Mouse (Mus musculus): ENCODE measurements around the gene Aox1. TPM values are rescaled to one million over a fixed set of nuclear protein-coding genes. Genes with fewer than 3 reads are reported as not detected.

Gene Aox1
- polyA plus RNA-seq, 1 experiment from 2014 or later: 0.97 TPM

DNA sequence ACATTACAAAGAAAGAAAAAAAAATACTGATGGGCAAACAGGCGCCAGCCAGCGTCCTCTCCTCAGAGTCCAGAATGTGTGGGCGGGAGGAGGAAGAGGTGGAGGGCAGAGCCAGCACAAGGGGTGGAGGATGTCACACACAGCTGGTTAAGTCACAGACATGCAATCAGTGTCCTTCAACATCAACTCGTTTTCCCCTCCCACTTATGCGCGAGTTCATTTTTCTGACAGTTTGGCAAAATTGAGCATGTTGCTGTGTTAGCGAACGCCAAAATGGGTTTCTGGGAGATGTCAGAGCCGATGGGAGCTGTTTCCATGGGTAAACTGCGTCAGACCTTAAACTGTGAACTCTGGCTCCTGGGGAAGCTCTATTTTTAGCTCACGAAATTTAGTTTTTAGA lies 27.2 kb downstream of the Aox1 start:
- Histone ChIP-seq H3K4me3 (ENCODE audit: low read length) (no peak overlapping the region), H3K4me2 (ENCODE audit: low read depth, low read length) (peak overlapping the region; percentile 45), H3K27me3 (ENCODE audit: control insufficient read depth, insufficient read depth, low read depth, low read length) (no peaks in the 10 kb centered on the region), H3K9ac (ENCODE audit: low read length) (no peak overlapping the region), H3K4me1 (replicated peaks; ENCODE audit: control insufficient read depth, insufficient read depth, low read length) (peaks cover 6% of the 10 kb centered on the region; the same call in 1 of the 2 replicates), H3K9me3 (ENCODE audit: control insufficient read depth, low read length) (no peaks in the 10 kb centered on the region), H3K27ac (ENCODE audit: low read length) (peak overlapping the region; percentile 89), H3K36me3 (ENCODE audit: control insufficient read depth, insufficient read depth, low read length) (no peaks in the 10 kb centered on the region)
- peak; percentile 96 for ATAC-seq (ENCODE audit: low read depth)
- WGBS: 43% methylated on average over 11 of the region's 11 CpGs

DNA sequence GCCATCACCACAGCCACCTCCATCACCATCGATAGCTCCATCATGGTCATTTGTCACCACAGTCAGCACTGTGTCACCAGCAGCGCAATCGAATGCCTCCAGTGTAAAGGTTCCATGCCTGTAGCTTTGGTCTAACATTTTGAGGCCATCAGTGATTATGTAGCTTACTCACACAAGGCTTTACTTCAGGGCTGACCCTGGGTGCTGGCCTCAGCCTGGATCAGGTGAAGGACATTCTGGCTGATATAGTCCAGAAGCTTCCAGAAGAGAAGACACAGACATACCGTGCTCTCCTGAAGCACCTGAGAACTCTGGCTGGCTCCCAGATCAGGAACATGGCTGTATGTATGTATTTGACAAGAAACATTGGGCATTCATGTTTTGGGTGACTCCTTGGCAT lies 29.1 kb downstream of the Aox1 start:
- H3K27me3 ChIP-seq (ENCODE audit: control insufficient read depth, insufficient read depth, low read depth, low read length): no peaks in the 10 kb centered on the region
- H3K27ac ChIP-seq (ENCODE audit: low read length): no peak overlapping the region
- WGBS: 87% methylated on average over 4 of the region's 4 CpGs
- H3K4me3 ChIP-seq (ENCODE audit: low read length): no peak overlapping the region
- no peaks in the 10 kb centered on the region for H3K36me3 ChIP-seq (ENCODE audit: control insufficient read depth, insufficient read depth, low read length)
- ATAC-seq (ENCODE audit: low read depth): no peak
- H3K9me3 ChIP-seq (ENCODE audit: control insufficient read depth, low read length): no peaks in the 10 kb centered on the region
- H3K4me1 ChIP-seq (replicated peaks; ENCODE audit: control insufficient read depth, insufficient read depth, low read length): peaks cover 6% of the 10 kb centered on the region; the same call in 1 of the 2 replicates
- H3K4me2 ChIP-seq (ENCODE audit: low read depth, low read length): no peak overlapping the region
- no peak overlapping the region for H3K9ac ChIP-seq (ENCODE audit: low read length)

- no peak for ATAC-seq (ENCODE audit: low read depth)
- Histone ChIP-seq H3K36me3 (ENCODE audit: control insufficient read depth, insufficient read depth, low read length) (no peaks in the 10 kb centered on the region), H3K9me3 (ENCODE audit: control insufficient read depth, low read length) (no peaks in the 10 kb centered on the region), H3K9ac (ENCODE audit: low read length) (no peak overlapping the region), H3K4me1 (replicated peaks; ENCODE audit: control insufficient read depth, insufficient read depth, low read length) (peaks cover 6% of the 10 kb centered on the region; the same call in 1 of the 2 replicates), H3K4me2 (ENCODE audit: low read depth, low read length) (no peak overlapping the region), H3K4me3 (ENCODE audit: low read length) (no peak overlapping the region), H3K27ac (ENCODE audit: low read length) (no peak overlapping the region), H3K27me3 (ENCODE audit: control insufficient read depth, insufficient read depth, low read depth, low read length) (no peaks in the 10 kb centered on the region)
- WGBS: 89% methylated on average over 7 of the region's 7 CpGs
Measured at GRCm38 (mm10) chr1:58062131-58062530, 32.4 kb downstream of the Aox1 start.

DNA sequence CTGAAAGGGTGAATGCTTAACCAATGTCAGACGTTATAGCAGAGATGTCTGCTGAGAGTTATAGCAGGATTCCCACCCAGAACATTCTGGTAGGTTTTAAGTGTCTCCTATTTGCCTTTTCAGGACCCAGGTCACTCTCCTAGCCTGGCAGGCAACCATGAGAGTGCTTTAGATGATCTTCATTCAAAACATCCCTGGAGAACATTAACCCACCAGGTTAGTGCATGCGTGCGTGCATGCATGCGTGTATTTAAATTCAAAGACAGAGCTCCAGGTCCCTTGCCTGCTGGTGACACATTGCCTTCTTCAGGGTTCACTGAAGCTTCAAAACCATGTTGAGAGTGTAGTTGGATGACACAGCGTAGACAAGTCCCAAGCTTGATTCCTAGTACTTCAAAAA lies 35.4 kb downstream of the Aox1 start:
- no peak overlapping the region for H3K4me2 ChIP-seq (ENCODE audit: low read depth, low read length)
- no peaks in the 10 kb centered on the region for H3K36me3 ChIP-seq (ENCODE audit: control insufficient read depth, insufficient read depth, low read length)
- 0 out of 2 replicates have a peak, but pooled peaks cover 4% of the 10 kb centered on the region for H3K4me1 ChIP-seq (replicated peaks; ENCODE audit: control insufficient read depth, insufficient read depth, low read length)
- no peaks in the 10 kb centered on the region for H3K9me3 ChIP-seq (ENCODE audit: control insufficient read depth, low read length)
- no peak for ATAC-seq (ENCODE audit: low read depth)
- H3K9ac ChIP-seq (ENCODE audit: low read length): no peak overlapping the region
- H3K27me3 ChIP-seq (ENCODE audit: control insufficient read depth, insufficient read depth, low read depth, low read length): no peaks in the 10 kb centered on the region
- no peak overlapping the region for H3K4me3 ChIP-seq (ENCODE audit: low read length)
- WGBS: 86% methylated on average over 5 of the region's 5 CpGs
- H3K27ac ChIP-seq (ENCODE audit: low read length): no peak overlapping the region

DNA sequence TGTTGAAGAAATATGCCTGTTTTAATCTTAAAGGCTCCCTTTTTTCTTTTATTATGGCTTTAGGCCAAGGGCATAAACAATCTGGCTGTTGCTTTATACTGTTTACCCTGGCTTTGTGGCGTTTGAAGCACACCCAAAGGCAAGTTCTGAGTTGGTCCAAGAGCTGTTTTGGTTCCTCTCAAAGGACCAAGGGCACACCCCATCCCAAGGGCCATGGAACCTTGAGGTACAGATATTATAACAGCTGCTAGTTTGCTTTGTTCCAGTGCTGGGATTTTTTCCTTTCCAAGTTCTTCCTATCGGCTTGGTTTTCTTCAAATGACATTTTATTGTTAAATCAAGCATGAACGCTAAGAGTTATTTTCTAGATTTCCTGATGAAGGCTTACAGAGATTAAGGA lies 35.9 kb downstream of the Aox1 start:
- H3K9me3 ChIP-seq (ENCODE audit: control insufficient read depth, low read length): no peaks in the 10 kb centered on the region
- H3K36me3 ChIP-seq (ENCODE audit: control insufficient read depth, insufficient read depth, low read length): no peaks in the 10 kb centered on the region
- no peak overlapping the region for H3K27ac ChIP-seq (ENCODE audit: low read length)
- ATAC-seq (ENCODE audit: low read depth): no peak
- H3K4me3 ChIP-seq (ENCODE audit: low read length): no peak overlapping the region
- H3K27me3 ChIP-seq (ENCODE audit: control insufficient read depth, insufficient read depth, low read depth, low read length): no peaks in the 10 kb centered on the region
- no peak overlapping the region for H3K4me2 ChIP-seq (ENCODE audit: low read depth, low read length)
- WGBS: 49% methylated on average over 3 of the region's 3 CpGs
- no peak overlapping the region for H3K9ac ChIP-seq (ENCODE audit: low read length)
- 0 out of 2 replicates have a peak, but pooled peaks cover 4% of the 10 kb centered on the region for H3K4me1 ChIP-seq (replicated peaks; ENCODE audit: control insufficient read depth, insufficient read depth, low read length)

- Histone ChIP-seq H3K27ac (ENCODE audit: low read length) (no peak overlapping the region), H3K9ac (ENCODE audit: low read length) (no peak overlapping the region), H3K4me2 (ENCODE audit: low read depth, low read length) (no peak overlapping the region), H3K4me3 (ENCODE audit: low read length) (no peak overlapping the region), H3K27me3 (ENCODE audit: control insufficient read depth, insufficient read depth, low read depth, low read length) (no peaks in the 10 kb centered on the region), H3K4me1 (replicated peaks; ENCODE audit: control insufficient read depth, insufficient read depth, low read length) (peaks cover 13% of the 10 kb centered on the region; the same call in 1 of the 2 replicates), H3K36me3 (ENCODE audit: control insufficient read depth, insufficient read depth, low read length) (no peaks in the 10 kb centered on the region), H3K9me3 (ENCODE audit: control insufficient read depth, low read length) (no peaks in the 10 kb centered on the region)
- 48% methylated on average over 6 of the region's 6 CpGs for WGBS
- peak; percentile 57; the same call in 1 of the 2 replicates for ATAC-seq (ENCODE audit: low read depth)
Measured at GRCm38 (mm10) chr1:58069181-58069580, 39.5 kb downstream of the Aox1 start.

- Histone ChIP-seq H3K27me3 (ENCODE audit: control insufficient read depth, insufficient read depth, low read depth, low read length) (no peaks in the 10 kb centered on the region), H3K9me3 (ENCODE audit: control insufficient read depth, low read length) (no peaks in the 10 kb centered on the region), H3K36me3 (ENCODE audit: control insufficient read depth, insufficient read depth, low read length) (no peaks in the 10 kb centered on the region), H3K4me1 (replicated peaks; ENCODE audit: control insufficient read depth, insufficient read depth, low read length) (peaks cover 13% of the 10 kb centered on the region; the same call in 1 of the 2 replicates), H3K4me3 (ENCODE audit: low read length) (no peak overlapping the region), H3K4me2 (ENCODE audit: low read depth, low read length) (no peak overlapping the region), H3K27ac (ENCODE audit: low read length) (no peak overlapping the region), H3K9ac (ENCODE audit: low read length) (no peak overlapping the region)
- no peak for ATAC-seq (ENCODE audit: low read depth)
- 90% methylated on average over 11 of the region's 11 CpGs for WGBS
Measured at GRCm38 (mm10) chr1:58070091-58070490, 40.4 kb downstream of the Aox1 start.

DNA sequence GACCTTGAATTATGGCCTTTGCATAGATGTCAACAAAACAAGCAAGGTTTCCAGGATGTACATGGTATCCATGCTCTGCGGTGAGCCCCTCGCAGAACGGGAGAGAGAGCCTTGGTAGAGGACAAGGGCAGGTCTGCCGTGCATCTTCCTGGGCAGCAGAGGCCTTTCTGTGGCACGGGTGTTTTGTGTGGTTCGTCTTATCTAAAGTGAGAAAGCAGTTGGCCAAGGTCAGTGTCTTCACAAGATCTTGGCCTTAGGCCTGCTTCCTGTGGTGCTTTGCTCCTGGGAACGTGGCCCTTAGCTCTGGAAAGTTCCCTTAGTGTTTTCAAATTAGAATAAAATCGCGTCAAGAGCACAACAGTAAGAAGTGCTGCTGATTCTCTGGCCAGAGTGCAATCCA lies 41.3 kb downstream of the Aox1 start:
- Histone ChIP-seq H3K4me2 (ENCODE audit: low read depth, low read length) (no peak overlapping the region), H3K27me3 (ENCODE audit: control insufficient read depth, insufficient read depth, low read depth, low read length) (no peaks in the 10 kb centered on the region), H3K27ac (ENCODE audit: low read length) (no peak overlapping the region), H3K9me3 (ENCODE audit: control insufficient read depth, low read length) (no peaks in the 10 kb centered on the region), H3K4me3 (ENCODE audit: low read length) (no peak overlapping the region), H3K36me3 (ENCODE audit: control insufficient read depth, insufficient read depth, low read length) (no peaks in the 10 kb centered on the region), H3K9ac (ENCODE audit: low read length) (no peak overlapping the region), H3K4me1 (replicated peaks; ENCODE audit: control insufficient read depth, insufficient read depth, low read length) (peaks cover 13% of the 10 kb centered on the region; the same call in 1 of the 2 replicates)
- 70% methylated on average over 9 of the region's 9 CpGs for WGBS
- ATAC-seq (ENCODE audit: low read depth): no peak

- H3K9me3 ChIP-seq (ENCODE audit: control insufficient read depth, low read length): no peaks in the 10 kb centered on the region
- H3K4me3 ChIP-seq (ENCODE audit: low read length): no peak overlapping the region
- peaks cover 13% of the 10 kb centered on the region; the same call in 1 of the 2 replicates for H3K4me1 ChIP-seq (replicated peaks; ENCODE audit: control insufficient read depth, insufficient read depth, low read length)
- no peak for ATAC-seq (ENCODE audit: low read depth)
- no peaks in the 10 kb centered on the region for H3K27me3 ChIP-seq (ENCODE audit: control insufficient read depth, insufficient read depth, low read depth, low read length)
- H3K4me2 ChIP-seq (ENCODE audit: low read depth, low read length): no peak overlapping the region
- no peak overlapping the region for H3K9ac ChIP-seq (ENCODE audit: low read length)
- WGBS: 53% methylated on average over 1 of the region's 1 CpGs
- H3K36me3 ChIP-seq (ENCODE audit: control insufficient read depth, insufficient read depth, low read length): no peaks in the 10 kb centered on the region
- no peak overlapping the region for H3K27ac ChIP-seq (ENCODE audit: low read length)
Measured at GRCm38 (mm10) chr1:58071509-58071908, 41.8 kb downstream of the Aox1 start.

- 59% methylated on average over 2 of the region's 2 CpGs for WGBS
- Histone ChIP-seq H3K9me3 (ENCODE audit: control insufficient read depth, low read length) (no peaks in the 10 kb centered on the region), H3K27me3 (ENCODE audit: control insufficient read depth, insufficient read depth, low read depth, low read length) (no peaks in the 10 kb centered on the region), H3K27ac (ENCODE audit: low read length) (no peak overlapping the region), H3K4me3 (ENCODE audit: low read length) (no peak overlapping the region), H3K4me1 (replicated peaks; ENCODE audit: control insufficient read depth, insufficient read depth, low read length) (peaks cover 13% of the 10 kb centered on the region; the same call in 1 of the 2 replicates), H3K36me3 (ENCODE audit: control insufficient read depth, insufficient read depth, low read length) (no peaks in the 10 kb centered on the region), H3K4me2 (ENCODE audit: low read depth, low read length) (no peak overlapping the region), H3K9ac (ENCODE audit: low read length) (no peak overlapping the region)
- no peak for ATAC-seq (ENCODE audit: low read depth)
Measured at GRCm38 (mm10) chr1:58072416-58072815, 42.7 kb downstream of the Aox1 start.

All from lung, embryonic 16.5 days (tissue).